In genomic region chr10:7135751-7136150, GRCm38 (mm10) we compare ENCODE assay signal across 19 mouse cellular contexts.
DNase-seq lines count a peak whose midpoint lies in the region; ATAC-seq and TF ChIP-seq lines count a peak whose summit lies in the region.
"Had no signal": no experiment of that assay in that cellular context is flagged by ENCODE, and none has a peak within 500 bp of the region (broad histone marks: within the 10 kb centered on the region; RNA-seq: fewer than 3 reads in every experiment).

No protein-coding gene starts in this region.

- H3K9me3 ChIP-seq in heart, postnatal 0 days (replicated peaks; ENCODE audit: control insufficient read depth, low read length) = no peaks in the 10 kb centered on the region
- H3K9me3 ChIP-seq in heart, embryonic 12.5 days (replicated peaks) = no peaks in the 10 kb centered on the region
- H3K9me3 ChIP-seq in lung, postnatal 0 days (ENCODE audit: low read length) = no peaks in the 10 kb centered on the region
- H3K9me3 ChIP-seq in liver, embryonic 12.5 days (replicated peaks) = no peaks in the 10 kb centered on the region
- H3K9me3 ChIP-seq: embryonic facial prominence, embryonic 13.5 days; forebrain, embryonic 13.5 days; heart, embryonic 13.5 days had no signal

- no peaks in the 10 kb centered on the region for H3K27me3 ChIP-seq in heart, postnatal 0 days (ENCODE audit: control insufficient read depth, insufficient read depth, low read length)
- H3K27me3 ChIP-seq in heart, embryonic 12.5 days (replicated peaks) = no peaks in the 10 kb centered on the region
- no peaks in the 10 kb centered on the region for H3K27me3 ChIP-seq in lung, postnatal 0 days (replicated peaks; ENCODE audit: insufficient read depth, low read length)
- H3K27me3 ChIP-seq in liver, embryonic 12.5 days (replicated peaks) = no peaks in the 10 kb centered on the region
- H3K27me3 ChIP-seq: embryonic facial prominence, embryonic 13.5 days; forebrain, embryonic 13.5 days; heart, embryonic 13.5 days had no signal

- ATAC-seq in heart, postnatal 0 days (ENCODE audit: insufficient read depth, low read depth) = no peak
- ATAC-seq in heart, embryonic 12.5 days (ENCODE audit: insufficient number of reproducible peaks, low FRiP score) = no peak
- ATAC-seq in lung, postnatal 0 days = peak; percentile 38; the same call in 1 of the 2 replicates
- no peak for ATAC-seq in liver, embryonic 12.5 days
- ATAC-seq: forebrain, embryonic 13.5 days; forebrain, postnatal 0 days; hindbrain, embryonic 16.5 days; inflammation-experienced regulatory T-cells, adult 6 months; intestine, postnatal 0 days had no signal

- no peak overlapping the region for H3K4me2 ChIP-seq in heart, postnatal 0 days (ENCODE audit: low read depth, low read length)
- H3K4me2 ChIP-seq in heart, embryonic 12.5 days = no peak overlapping the region
- H3K4me2 ChIP-seq in lung, postnatal 0 days (replicated peaks; ENCODE audit: low read depth, low read length) = no peak overlapping the region
- H3K4me2 ChIP-seq in liver, embryonic 12.5 days = no peak overlapping the region
- H3K4me2 ChIP-seq: embryonic facial prominence, embryonic 13.5 days; forebrain, embryonic 13.5 days; heart, embryonic 13.5 days had no signal

- peaks cover 45% of the 10 kb centered on the region for H3K36me3 ChIP-seq in heart, postnatal 0 days (replicated peaks; ENCODE audit: control insufficient read depth, insufficient read depth, low read length)
- peaks cover 36% of the 10 kb centered on the region for H3K36me3 ChIP-seq in heart, embryonic 12.5 days
- H3K36me3 ChIP-seq in lung, postnatal 0 days (ENCODE audit: insufficient read depth, low read length) = peaks cover 5% of the 10 kb centered on the region; the same call in 1 of the 2 replicates
- H3K36me3 ChIP-seq in liver, embryonic 12.5 days = peaks cover 39% of the 10 kb centered on the region

- no peak for TF ChIP-seq POLR2A in embryonic fibroblast, embryonic 13.5 days (IDR thresholded peaks at IDR 0.05; ENCODE audit: low read depth, low read length)

- H3K4me3 ChIP-seq in heart, postnatal 0 days (ENCODE audit: low read depth, low read length) = no peak overlapping the region
- H3K4me3 ChIP-seq in heart, embryonic 12.5 days = no peak overlapping the region
- H3K4me3 ChIP-seq in lung, postnatal 0 days (ENCODE audit: low read depth, low read length) = no peak overlapping the region
- H3K4me3 ChIP-seq in embryonic fibroblast, embryonic 13.5 days (ENCODE audit: insufficient read depth, low read length) = no peak overlapping the region
- H3K4me3 ChIP-seq in liver, embryonic 12.5 days = no peak overlapping the region
- H3K4me3 ChIP-seq: embryonic facial prominence, embryonic 13.5 days; forebrain, embryonic 13.5 days; heart, embryonic 13.5 days had no signal

- no peak for DNase-seq in heart, postnatal 0 days (ENCODE audit: low spot score)
- peak; percentile 65 for DNase-seq in lung, postnatal 0 days (ENCODE audit: low spot score)
- DNase-seq in lung, postnatal 36 days = no peak
- no peak for DNase-seq in embryo, embryonic 10.5 days (ENCODE audit: low spot score)
- DNase-seq: adrenal gland, postnatal 14 days; cerebellum, adult 11-12 months; cerebellum, adult 9-10 months; cerebellum, postnatal 25 days; forebrain, postnatal 0 days; gastrocnemius, postnatal 10 days had no signal

- H3K27ac ChIP-seq in heart, postnatal 0 days (ENCODE audit: low read depth) = 0 out of 2 replicates have a peak overlapping the region, but pooled peaks have one; percentile 11
- no peak overlapping the region for H3K27ac ChIP-seq in heart, embryonic 12.5 days (ENCODE audit: poor library complexity, severe bottlenecking)
- H3K27ac ChIP-seq in lung, postnatal 0 days (ENCODE audit: low read length) = no peak overlapping the region
- H3K27ac ChIP-seq in embryonic fibroblast, embryonic 13.5 days (ENCODE audit: insufficient read depth, low read length) = peak overlapping the region; percentile 68
- no peak overlapping the region for H3K27ac ChIP-seq in liver, embryonic 12.5 days
- H3K27ac ChIP-seq: embryonic facial prominence, embryonic 13.5 days; forebrain, embryonic 13.5 days; heart, embryonic 13.5 days had no signal

- H3K4me1 ChIP-seq in heart, postnatal 0 days (ENCODE audit: control insufficient read depth, insufficient read depth) = peaks cover 8% of the 10 kb centered on the region
- 0 out of 2 replicates have a peak, but pooled peaks cover 5% of the 10 kb centered on the region for H3K4me1 ChIP-seq in heart, embryonic 12.5 days (replicated peaks)
- no peaks in the 10 kb centered on the region for H3K4me1 ChIP-seq in lung, postnatal 0 days (ENCODE audit: insufficient read depth, low read depth, low read length)
- H3K4me1 ChIP-seq in embryonic fibroblast, embryonic 13.5 days (ENCODE audit: control insufficient read depth, insufficient read depth, low read length) = peaks cover 6% of the 10 kb centered on the region
- no peaks in the 10 kb centered on the region for H3K4me1 ChIP-seq in liver, embryonic 12.5 days
- H3K4me1 ChIP-seq: embryonic facial prominence, embryonic 13.5 days; forebrain, embryonic 13.5 days; heart, embryonic 13.5 days had no signal

- 67% methylated on average over 2 of the region's 2 CpGs for WGBS in heart, postnatal 0 days
- WGBS in heart, embryonic 12.5 days = 87% methylated on average over 2 of the region's 2 CpGs
- 60% methylated on average over 2 of the region's 2 CpGs for WGBS in lung, postnatal 0 days
- 80% methylated on average over 2 of the region's 2 CpGs for WGBS in liver, embryonic 12.5 days (ENCODE audit: insufficient replicate concordance)

- no peak for TF ChIP-seq CTCF in heart, postnatal 0 days (IDR thresholded peaks at IDR 0.05; ENCODE audit: low read depth)
- TF ChIP-seq CTCF in lung, postnatal 0 days (IDR thresholded peaks at IDR 0.05) = no peak
- no peak for TF ChIP-seq CTCF in embryonic fibroblast, embryonic 13.5 days (IDR thresholded peaks at IDR 0.05; ENCODE audit: borderline replicate concordance, insufficient read depth, low read length)

- no peak overlapping the region for H3K9ac ChIP-seq in heart, postnatal 0 days (replicated peaks; ENCODE audit: low read depth, low read length)
- H3K9ac ChIP-seq in heart, embryonic 12.5 days = no peak overlapping the region
- H3K9ac ChIP-seq in lung, postnatal 0 days (replicated peaks; ENCODE audit: low read depth) = no peak overlapping the region
- H3K9ac ChIP-seq in liver, embryonic 12.5 days = no peak overlapping the region
- H3K9ac ChIP-seq: embryonic facial prominence, embryonic 13.5 days; forebrain, embryonic 13.5 days; forebrain, postnatal 0 days; heart, embryonic 13.5 days had no signal

- no peak for TF ChIP-seq EP300 in heart, postnatal 0 days (IDR thresholded peaks at IDR 0.05; ENCODE audit: low read depth)
- TF ChIP-seq EP300 in lung, postnatal 0 days (IDR thresholded peaks at IDR 0.05) = no peak

Comparison
In these comparisons a context has a peak if more than half of its experiments do, and no peak if none do; other contexts are left out.
1. H3K27ac ChIP-seq: peak in heart, postnatal 0 days (single experiment) and embryonic fibroblast, embryonic 13.5 days (single experiment); none in heart, embryonic 12.5 days (single experiment), lung, postnatal 0 days (single experiment) and liver, embryonic 12.5 days (single experiment).